Mouse (Mus musculus): ENCODE results near the gene Ksr1. TPM values are rescaled to one million over a fixed set of nuclear protein-coding genes. Genes with fewer than 3 reads are reported as not detected.

Gene Ksr1
- polyA plus RNA-seq, 1 experiment: 26.9 TPM

DNA sequence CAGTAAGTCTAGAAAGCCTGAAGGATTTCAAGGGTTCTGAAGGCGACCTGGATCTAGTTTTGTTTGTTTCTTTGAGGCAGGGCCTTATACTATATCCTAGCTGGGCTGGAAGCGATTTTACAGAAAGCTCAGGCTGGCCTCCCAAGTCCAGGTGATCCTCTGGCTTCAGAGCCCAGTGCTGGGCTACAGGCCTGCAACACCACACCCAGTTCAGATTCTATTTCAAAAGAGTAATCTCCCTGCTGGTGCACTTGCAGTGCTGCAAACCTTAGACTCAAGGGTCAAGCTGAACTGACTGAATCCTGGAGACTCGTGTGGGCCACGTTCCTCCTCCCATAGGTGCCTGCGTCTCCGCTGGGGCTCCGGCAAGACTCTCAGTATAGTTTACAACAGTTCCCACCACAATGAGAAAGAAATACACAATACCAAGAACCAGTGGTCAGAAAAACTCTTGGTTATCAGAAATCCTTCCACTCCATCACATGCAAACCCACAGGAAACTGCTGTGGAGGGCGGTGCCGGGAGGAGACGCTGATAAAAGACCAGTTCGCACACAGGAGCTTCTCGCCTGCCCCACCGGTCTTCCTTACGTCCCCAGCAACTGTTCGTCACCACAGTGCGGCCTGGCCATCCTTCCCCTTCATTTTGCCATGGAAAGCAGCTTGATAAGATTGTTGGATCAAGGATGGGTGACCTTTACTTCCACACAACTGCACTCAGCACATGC is 95.3 kb downstream of the Ksr1 start:
- no peak for DNase-seq (ENCODE audit: low read depth)
- no peak for TF ChIP-seq CTCF (IDR thresholded peaks at IDR 0.05; ENCODE audit: borderline replicate concordance, extremely low read depth, insufficient read depth, insufficient read length)
- TF ChIP-seq POLR2A (IDR thresholded peaks at IDR 0.05; ENCODE audit: borderline replicate concordance, extremely low read depth, insufficient read depth, insufficient read length, poor library complexity, severe bottlenecking): no peak

DNA sequence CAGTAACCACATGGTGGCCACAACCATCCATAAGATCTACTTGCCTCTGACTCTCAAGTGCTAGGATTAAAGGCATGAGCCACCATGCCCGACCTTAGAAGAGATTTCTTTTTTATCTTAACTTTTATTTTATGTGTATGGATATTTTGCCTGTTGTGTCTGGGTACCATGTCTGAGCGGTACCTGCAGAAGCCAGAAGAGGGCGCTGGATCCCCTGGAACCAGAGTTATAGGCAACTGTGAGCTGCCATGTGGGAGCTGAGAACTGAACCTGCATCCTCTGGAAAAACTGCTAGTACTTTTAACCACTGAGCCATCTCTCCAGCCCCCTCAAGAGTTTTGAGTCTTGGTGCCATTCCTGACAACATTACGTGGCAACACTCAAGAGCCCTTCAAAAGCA is 97.3 kb downstream of the Ksr1 start:
- DNase-seq (ENCODE audit: low read depth): no peak
- TF ChIP-seq CTCF (IDR thresholded peaks at IDR 0.05; ENCODE audit: borderline replicate concordance, extremely low read depth, insufficient read depth, insufficient read length) (no peak), POLR2A (IDR thresholded peaks at IDR 0.05; ENCODE audit: borderline replicate concordance, extremely low read depth, insufficient read depth, insufficient read length, poor library complexity, severe bottlenecking) (no peak)

DNA sequence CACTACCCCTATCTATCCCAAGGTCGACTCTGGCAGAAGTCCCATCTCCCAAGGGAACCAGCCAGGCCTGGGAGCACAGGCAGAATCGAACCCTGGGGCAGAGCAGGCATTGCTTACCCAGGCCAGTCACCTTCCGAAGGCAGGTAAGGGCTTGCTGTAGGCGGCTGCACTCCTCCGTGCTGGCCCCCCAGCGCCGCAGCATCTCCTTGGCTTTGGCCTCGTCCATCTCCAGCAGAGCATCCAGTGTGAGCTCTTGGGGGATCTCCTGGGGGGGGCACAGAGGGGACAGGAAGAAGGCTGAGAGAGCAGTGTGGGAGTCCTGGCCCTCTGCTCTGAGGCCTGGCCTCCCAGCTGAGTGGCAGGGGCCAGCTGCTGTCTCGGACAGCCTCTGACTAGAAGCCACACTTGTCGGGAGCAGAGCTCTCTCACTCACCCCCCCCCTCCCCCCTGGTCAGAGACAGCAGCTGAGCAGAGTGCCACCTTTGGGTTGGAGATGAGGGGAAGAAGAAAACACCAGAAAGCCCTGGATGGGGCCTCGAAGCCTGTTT is 99.0 kb downstream of the Ksr1 start:
- DNase-seq (ENCODE audit: low read depth): no peak
- TF ChIP-seq CTCF (IDR thresholded peaks at IDR 0.05; ENCODE audit: borderline replicate concordance, extremely low read depth, insufficient read depth, insufficient read length) (no peak), POLR2A (IDR thresholded peaks at IDR 0.05; ENCODE audit: borderline replicate concordance, extremely low read depth, insufficient read depth, insufficient read length, poor library complexity, severe bottlenecking) (no peak)

DNA sequence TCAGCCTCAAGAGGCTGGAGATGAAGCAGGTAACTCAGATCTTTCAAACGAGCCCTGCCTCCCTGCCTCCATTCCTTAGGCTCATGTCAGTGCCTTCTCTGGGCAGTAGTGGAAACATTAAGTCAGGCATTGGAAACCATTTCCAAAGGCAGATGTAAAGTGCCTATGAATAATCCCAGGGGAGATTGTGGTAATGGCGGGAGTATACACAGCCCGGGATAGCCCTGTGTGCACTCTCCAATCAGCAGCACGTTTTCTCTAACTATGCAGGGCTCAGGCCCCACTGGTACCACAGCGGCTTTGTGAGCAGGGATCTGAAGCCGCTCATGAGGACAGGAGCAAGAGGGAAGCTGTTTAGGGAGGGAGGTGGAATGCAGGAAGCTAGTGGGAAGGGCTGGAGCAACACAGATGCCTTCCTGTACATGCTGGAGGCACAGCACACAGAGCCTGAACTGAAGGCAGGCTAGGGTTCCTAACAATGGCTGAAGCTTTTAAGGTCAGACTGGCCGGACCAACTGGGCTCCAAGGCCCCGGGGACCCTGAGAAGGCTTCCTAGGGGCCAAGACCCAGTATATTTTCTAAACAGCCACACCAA is 99.5 kb downstream of the Ksr1 start:
- peak; percentile 33 for DNase-seq (ENCODE audit: low read depth)
- TF ChIP-seq CTCF (IDR thresholded peaks at IDR 0.05; ENCODE audit: borderline replicate concordance, extremely low read depth, insufficient read depth, insufficient read length) (no peak), POLR2A (IDR thresholded peaks at IDR 0.05; ENCODE audit: borderline replicate concordance, extremely low read depth, insufficient read depth, insufficient read length, poor library complexity, severe bottlenecking) (no peak)

DNA sequence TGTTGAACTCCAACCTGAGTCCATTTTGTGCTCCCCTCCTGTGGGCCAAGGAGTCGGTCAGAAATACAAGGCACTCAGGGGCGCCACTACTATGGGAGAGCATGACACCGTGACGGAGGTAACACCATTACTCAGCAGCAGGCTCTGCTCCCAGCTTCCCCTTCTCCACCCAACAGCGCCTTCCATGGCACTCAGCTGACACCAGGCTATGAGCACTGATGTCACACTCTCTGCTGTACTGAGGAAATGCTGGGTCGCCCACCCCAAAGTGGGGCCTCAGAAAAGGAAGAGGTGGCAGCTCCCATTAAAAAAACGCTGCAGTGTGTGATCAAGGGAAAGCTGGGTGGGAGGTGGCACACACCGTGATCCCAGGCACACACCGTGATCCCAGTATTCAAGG is 101.0 kb downstream of the Ksr1 start:
- TF ChIP-seq CTCF (IDR thresholded peaks at IDR 0.05; ENCODE audit: borderline replicate concordance, extremely low read depth, insufficient read depth, insufficient read length): no peak
- no peak for DNase-seq (ENCODE audit: low read depth)

DNA sequence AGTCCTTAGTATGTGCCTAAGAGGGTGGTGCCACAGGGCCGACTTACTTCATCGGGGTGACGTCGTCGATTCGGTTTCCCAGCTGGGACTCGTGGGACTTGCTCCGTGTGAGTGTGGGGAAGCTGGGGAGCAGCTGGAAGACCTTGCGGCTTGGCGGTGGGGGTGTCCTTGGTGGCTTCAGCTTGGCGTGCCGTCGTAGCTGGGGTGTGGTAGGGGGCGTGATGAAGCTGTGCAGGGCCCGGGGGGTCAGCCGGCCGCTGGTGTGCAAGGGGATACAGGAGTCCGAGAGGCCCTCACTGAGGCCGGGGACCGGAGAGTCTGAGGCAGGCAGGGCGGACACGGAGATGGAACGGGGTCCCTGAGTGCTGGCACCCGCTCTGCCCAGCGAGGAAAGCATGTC is 101.4 kb downstream of the Ksr1 start:
- no peak for TF ChIP-seq CTCF (IDR thresholded peaks at IDR 0.05; ENCODE audit: borderline replicate concordance, extremely low read depth, insufficient read depth, insufficient read length)
- TF ChIP-seq POLR2A (IDR thresholded peaks at IDR 0.05; ENCODE audit: borderline replicate concordance, extremely low read depth, insufficient read depth, insufficient read length, poor library complexity, severe bottlenecking): no peak
- DNase-seq (ENCODE audit: low read depth): no peak

DNA sequence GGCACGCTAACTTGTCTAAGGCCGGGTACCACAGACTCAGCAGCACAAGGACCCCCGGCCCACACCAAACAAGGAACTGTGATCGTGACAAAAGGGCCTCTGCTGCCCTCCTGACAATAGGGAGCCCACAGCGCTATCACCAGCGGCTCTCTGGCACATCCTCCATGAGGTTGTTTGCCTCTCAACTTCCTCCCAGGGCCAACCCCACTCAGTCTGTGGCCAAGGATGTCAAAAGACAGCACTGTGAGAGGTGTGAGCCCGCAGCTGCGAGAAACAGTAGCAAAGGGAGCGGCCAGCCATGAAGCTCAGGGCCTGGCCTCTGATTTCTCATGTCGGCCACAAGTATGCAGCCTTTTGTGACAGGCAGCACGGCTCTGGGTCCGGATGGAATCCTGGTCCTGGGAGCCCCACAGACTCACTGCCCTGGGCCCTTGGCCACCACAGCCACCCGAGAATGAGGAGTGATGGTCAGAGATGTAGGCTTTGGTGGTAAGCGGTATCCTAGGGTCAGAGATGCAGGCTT is 104.2 kb downstream of the Ksr1 start:
- TF ChIP-seq CTCF (IDR thresholded peaks at IDR 0.05; ENCODE audit: borderline replicate concordance, extremely low read depth, insufficient read depth, insufficient read length): no peak
- TF ChIP-seq POLR2A (IDR thresholded peaks at IDR 0.05; ENCODE audit: borderline replicate concordance, extremely low read depth, insufficient read depth, insufficient read length, poor library complexity, severe bottlenecking): no peak
- no peak for DNase-seq (ENCODE audit: low read depth)

DNA sequence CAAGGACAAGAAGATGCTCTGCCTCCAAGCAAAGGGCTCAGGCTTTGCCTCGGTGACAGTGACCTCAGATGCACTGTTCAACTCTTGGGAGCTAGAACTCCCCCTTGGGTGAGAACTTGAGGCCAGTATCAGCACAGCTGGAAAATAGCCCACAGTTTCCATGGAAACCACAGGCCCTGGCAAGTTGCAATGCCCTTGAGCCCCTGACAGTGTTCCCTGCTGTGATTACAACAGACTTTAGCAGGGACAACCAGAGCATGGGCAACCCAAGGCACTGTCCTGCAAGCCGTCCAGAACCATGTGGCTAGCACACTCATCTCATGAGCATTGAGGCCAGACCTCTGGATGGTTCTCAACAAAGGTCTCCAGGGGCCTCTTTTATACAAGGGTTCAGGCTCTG is 106.7 kb downstream of the Ksr1 start:
- peak; percentile 47 for DNase-seq (ENCODE audit: low read depth)
- TF ChIP-seq POLR2A (IDR thresholded peaks at IDR 0.05; ENCODE audit: borderline replicate concordance, extremely low read depth, insufficient read depth, insufficient read length, poor library complexity, severe bottlenecking): no peak
- TF ChIP-seq CTCF (IDR thresholded peaks at IDR 0.05; ENCODE audit: borderline replicate concordance, extremely low read depth, insufficient read depth, insufficient read length): no peak

DNA sequence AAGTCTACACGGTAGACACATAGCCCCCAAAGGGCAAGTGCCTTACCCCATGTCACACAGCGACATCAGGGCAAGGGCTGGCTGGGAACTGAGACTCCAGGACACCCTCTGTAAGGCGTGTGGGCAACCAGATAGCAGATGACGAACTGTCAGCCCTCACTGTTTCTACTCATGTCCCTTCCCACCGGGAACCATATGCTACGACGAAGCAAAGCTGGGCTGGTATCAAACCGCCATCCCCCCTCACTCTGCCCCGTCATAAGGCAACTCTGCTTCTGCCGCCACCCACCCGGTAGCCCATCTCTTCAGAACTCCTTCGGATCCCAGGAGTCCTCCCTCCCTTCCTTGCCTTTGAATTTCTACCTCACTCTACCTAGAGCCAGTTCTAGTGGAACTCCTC is 108.7 kb downstream of the Ksr1 start:
- TF ChIP-seq POLR2A (IDR thresholded peaks at IDR 0.05; ENCODE audit: borderline replicate concordance, extremely low read depth, insufficient read depth, insufficient read length, poor library complexity, severe bottlenecking) (no peak), CTCF (IDR thresholded peaks at IDR 0.05; ENCODE audit: borderline replicate concordance, extremely low read depth, insufficient read depth, insufficient read length) (no peak)
- no peak for DNase-seq (ENCODE audit: low read depth)

DNA sequence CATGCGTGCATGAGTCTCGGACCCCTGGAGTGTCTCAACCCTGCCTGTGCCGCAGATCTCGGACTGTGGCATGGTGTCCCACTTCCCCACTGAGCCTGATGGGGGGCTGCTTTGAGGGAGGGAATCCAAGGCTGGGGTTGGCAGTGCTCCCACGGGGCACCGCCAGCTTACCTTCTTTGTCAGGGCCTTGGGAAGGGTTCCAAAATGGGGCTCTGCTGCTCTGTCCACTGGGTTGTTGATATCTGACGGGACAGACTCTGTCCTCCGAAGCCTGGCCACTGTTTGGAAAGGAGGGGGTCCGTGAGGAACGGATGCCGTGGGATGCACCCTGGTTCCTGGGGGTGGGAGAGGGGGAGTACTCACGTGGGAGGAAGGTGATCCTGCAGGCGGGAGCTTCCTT is 109.9 kb downstream of the Ksr1 start:
- TF ChIP-seq POLR2A (IDR thresholded peaks at IDR 0.05; ENCODE audit: borderline replicate concordance, extremely low read depth, insufficient read depth, insufficient read length, poor library complexity, severe bottlenecking) (no peak), CTCF (IDR thresholded peaks at IDR 0.05; ENCODE audit: borderline replicate concordance, extremely low read depth, insufficient read depth, insufficient read length) (no peak)
- peak; percentile 53 for DNase-seq (ENCODE audit: low read depth)

DNA sequence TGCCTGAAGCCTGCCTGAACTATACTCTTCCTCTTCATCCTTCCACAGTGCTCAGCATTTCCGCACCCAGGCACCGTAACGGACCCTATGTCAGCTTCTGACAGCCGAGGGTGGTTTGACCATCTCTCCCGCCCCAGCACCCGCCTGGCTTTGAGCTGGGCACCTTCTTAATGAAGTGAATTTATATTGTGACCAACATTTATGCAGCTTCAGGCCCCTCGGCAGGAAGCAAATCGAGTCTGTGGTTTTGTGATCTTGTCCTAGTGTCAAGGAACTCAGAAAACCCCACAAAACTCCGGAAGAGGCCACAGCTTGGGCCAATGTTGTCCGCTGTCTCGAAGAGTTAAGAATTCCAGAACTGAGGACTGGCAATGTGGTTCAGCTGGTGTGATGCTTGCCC is 112.6 kb downstream of the Ksr1 start:
- DNase-seq (ENCODE audit: low read depth): no peak
- TF ChIP-seq POLR2A (IDR thresholded peaks at IDR 0.05; ENCODE audit: borderline replicate concordance, extremely low read depth, insufficient read depth, insufficient read length, poor library complexity, severe bottlenecking): no peak
- no peak for TF ChIP-seq CTCF (IDR thresholded peaks at IDR 0.05; ENCODE audit: borderline replicate concordance, extremely low read depth, insufficient read depth, insufficient read length)

DNA sequence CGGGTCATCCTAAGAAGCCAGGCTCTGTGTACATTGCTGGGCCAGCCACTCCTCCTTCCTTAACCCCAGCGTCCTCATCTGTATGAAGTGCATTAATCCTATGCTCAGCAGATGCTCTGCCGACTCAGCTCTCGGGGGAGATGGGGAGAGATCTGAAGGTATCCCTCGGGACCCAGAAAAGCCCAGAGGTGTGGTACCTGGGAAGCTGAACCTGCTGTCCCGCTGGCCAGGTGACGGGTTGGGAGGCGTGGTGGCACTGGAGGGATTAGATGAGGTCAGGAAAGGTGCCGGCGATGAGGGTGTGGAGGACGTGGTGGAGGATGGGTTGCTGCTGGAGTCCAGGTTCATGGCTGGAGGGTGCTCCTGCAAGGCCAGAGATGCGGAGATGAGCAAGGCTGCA is 113.2 kb downstream of the Ksr1 start:
- DNase-seq (ENCODE audit: low read depth): no peak
- TF ChIP-seq POLR2A (IDR thresholded peaks at IDR 0.05; ENCODE audit: borderline replicate concordance, extremely low read depth, insufficient read depth, insufficient read length, poor library complexity, severe bottlenecking) (no peak), CTCF (IDR thresholded peaks at IDR 0.05; ENCODE audit: borderline replicate concordance, extremely low read depth, insufficient read depth, insufficient read length) (no peak)

Measured in brain, embryonic 14.5 days (tissue).